Mouse (Mus musculus) lung, postnatal 4 days (tissue): ENCODE measurements at regions not wholly inside any gene's neighbourhood (a gene's known extent, or its start where the extent isn't known, plus 50 kb on each side); places are given as distances from the start of the nearest gene placed in this dataset.

Experiments used
- DNase-seq, 2 experiments: peaks; one replicate each; pipeline ENCODE4 v3.0.0; 2021

DNA sequence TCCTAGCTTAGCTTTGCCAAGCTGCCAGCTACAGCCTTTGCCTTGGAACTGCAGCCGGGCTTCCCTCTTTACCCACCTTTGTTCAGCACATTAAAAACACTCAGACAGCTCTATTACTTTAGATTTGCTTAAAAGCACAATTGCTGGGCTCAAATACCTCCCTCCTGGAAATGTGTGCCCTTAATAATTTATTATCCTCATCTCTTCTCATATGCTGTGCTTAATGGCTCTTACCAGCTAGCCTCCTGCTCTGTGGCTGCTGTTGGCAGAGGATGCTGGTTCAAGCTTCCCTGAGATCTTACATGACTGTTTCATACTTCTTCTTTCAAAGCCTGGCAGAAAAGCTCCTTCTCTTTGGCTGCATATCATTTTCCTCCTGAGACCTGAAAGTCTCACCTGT lies 378.1 kb upstream of the Cdh19 start:
- DNase-seq = no peak

- peak; percentile 5 to 36 for DNase-seq
These were observed 360.5 kb upstream of the Cdh19 start for GRCm38 (mm10) chr1:111337927-111338326.

- DNase-seq = no peak
These were observed 324.9 kb upstream of the Cdh19 start for GRCm38 (mm10) chr1:111302268-111302667.

GRCm38 (mm10) chr1:111286385-111286784 lies 309.0 kb upstream of the Cdh19 start:
- DNase-seq = no peak

DNA sequence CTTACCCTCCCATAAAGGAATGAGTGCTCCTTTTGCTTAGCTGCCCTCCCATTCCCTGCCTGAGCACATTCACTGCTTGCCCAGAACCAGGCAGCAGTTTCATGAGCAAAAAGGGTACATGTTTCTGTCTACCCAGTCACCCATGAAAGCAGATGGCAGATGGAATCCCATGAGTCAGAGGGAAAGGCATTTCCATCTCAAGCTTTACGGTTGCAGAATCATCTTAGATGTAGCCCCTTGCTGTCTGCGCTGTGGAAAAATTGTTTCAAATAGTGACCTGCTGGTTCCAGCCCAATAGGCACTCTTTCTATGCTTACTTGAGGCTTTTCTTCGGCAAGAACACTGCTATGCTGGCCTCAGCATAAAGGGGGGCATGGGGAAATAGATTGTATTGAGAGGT lies 308.5 kb upstream of the Cdh19 start:
- no peak for DNase-seq

- DNase-seq = no peak
These were observed 265.4 kb upstream of the Cdh19 start for GRCm38 (mm10) chr1:111242814-111243213.

GRCm38 (mm10) chr1:111242344-111242743 lies 265.0 kb upstream of the Cdh19 start:
- no peak for DNase-seq
